Mouse (Mus musculus): ENCODE data around the gene Snx27. TPM values are rescaled to one million over a fixed set of nuclear protein-coding genes. Genes with fewer than 3 reads are reported as not detected.

Gene Snx27
- polyA plus RNA-seq, 1 experiment from 2014 or later, result 27.4 TPM

DNA sequence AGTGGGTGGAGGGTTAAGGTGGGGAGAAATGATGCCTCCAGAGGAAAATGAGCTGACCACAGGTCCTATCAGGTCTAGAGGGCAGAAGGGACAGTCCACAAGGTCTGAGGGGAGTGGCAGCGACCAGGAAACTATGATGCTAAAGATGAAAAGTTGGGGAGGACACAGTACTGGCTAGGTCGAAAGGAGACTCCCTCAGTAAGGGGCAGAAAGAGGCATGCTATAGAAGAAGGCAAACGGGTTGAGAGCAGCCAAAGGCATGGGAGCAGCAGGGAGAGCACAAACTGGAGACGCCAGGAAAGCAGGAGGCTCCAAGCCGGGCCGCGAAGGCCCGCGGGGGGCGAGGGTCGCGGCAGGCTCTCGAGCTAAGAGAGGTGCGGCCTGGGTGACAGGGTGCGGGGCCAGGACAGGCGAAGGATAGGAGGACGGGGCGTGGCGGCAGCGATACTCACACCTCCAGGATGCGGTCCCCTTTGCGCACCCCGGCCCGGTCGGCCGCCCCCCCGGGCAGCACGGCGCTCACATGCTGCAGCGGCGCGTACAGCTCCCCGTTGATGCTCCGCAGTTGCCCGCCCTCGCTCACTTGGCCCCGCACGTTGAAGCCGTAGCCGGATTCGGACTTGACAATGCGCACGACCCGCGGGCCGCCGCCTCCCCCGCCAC is 592 bp downstream of the Snx27 start:
- H3K4me1 ChIP-seq (ENCODE audit: control insufficient read depth, insufficient read depth, low read length), result peaks cover 18% of the 10 kb centered on the region
- peak; percentile 83 for ATAC-seq
- WGBS, result under 1% methylated on average over 48 of the region's 48 CpGs

GRCm38 (mm10) chr3:94581138-94581780 is 1.3 kb downstream of the Snx27 start:
- Histone ChIP-seq H3K27ac (ENCODE audit: low read length) (no peak overlapping the region; the same call in 1 of the 2 replicates), H3K36me3 (ENCODE audit: control insufficient read depth, insufficient read depth, low read length) (no peaks in the 10 kb centered on the region), H3K27me3 (replicated peaks; ENCODE audit: control insufficient read depth, insufficient read depth, low read length) (no peaks in the 10 kb centered on the region), H3K4me1 (ENCODE audit: control insufficient read depth, insufficient read depth, low read length) (peaks cover 18% of the 10 kb centered on the region), H3K9ac (ENCODE audit: low read depth, low read length) (peak overlapping the region; percentile 95), H3K4me3 (ENCODE audit: low read length) (peak overlapping the region; percentile 87), H3K9me3 (ENCODE audit: control insufficient read depth, low read length) (no peaks in the 10 kb centered on the region), H3K4me2 (ENCODE audit: low read depth, low read length) (peak overlapping the region; percentile 62)
- WGBS, result 5% methylated on average over 16 of the region's 16 CpGs
- no peak for ATAC-seq

More for the DNA sequence above, 592 bp downstream of the Snx27 start:
- H3K4me3 ChIP-seq (ENCODE audit: low read length), result peak overlapping the region; percentile 87
- peak overlapping the region; percentile 82 for H3K27ac ChIP-seq (ENCODE audit: low read length)
- peak overlapping the region; percentile 95 for H3K9ac ChIP-seq (ENCODE audit: low read depth, low read length)
- H3K27me3 ChIP-seq (replicated peaks; ENCODE audit: control insufficient read depth, insufficient read depth, low read length), result 0 out of 2 replicates have a peak, but pooled peaks cover 2% of the 10 kb centered on the region
- peak overlapping the region; percentile 62 for H3K4me2 ChIP-seq (ENCODE audit: low read depth, low read length)
- no peaks in the 10 kb centered on the region for H3K36me3 ChIP-seq (ENCODE audit: control insufficient read depth, insufficient read depth, low read length)
- H3K9me3 ChIP-seq (ENCODE audit: control insufficient read depth, low read length), result no peaks in the 10 kb centered on the region

DNA sequence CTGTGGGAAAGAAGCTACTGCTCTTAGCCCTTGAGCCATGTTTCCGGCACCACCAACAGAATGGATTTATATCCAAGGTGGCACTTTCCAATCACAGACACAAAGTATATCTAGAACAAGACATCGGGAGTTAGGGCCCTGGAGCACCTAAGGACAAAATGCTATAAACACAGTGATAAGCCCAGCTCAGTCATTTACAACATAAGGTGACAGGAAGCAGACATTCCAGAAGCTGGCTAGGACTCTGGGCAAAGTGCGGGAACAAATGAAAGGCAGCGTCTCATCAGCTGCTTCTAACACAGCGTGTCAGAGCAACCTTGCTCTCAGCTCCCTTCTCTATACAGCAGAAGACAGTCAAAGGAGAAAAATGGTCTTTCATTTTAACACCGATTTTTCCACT is 8.0 kb downstream of the Snx27 start:
- no peak overlapping the region for H3K4me2 ChIP-seq (ENCODE audit: low read depth, low read length)

GRCm38 (mm10) chr3:94567242-94567641 is 15.3 kb downstream of the Snx27 start:
- H3K27ac ChIP-seq (ENCODE audit: low read length), result no peak overlapping the region
- H3K9me3 ChIP-seq (ENCODE audit: control insufficient read depth, low read length), result no peaks in the 10 kb centered on the region
- ATAC-seq, result no peak
- 34% methylated on average over 2 of the region's 2 CpGs for WGBS
- H3K27me3 ChIP-seq (replicated peaks; ENCODE audit: control insufficient read depth, insufficient read depth, low read length), result no peaks in the 10 kb centered on the region
- peaks cover 12% of the 10 kb centered on the region for H3K4me1 ChIP-seq (ENCODE audit: control insufficient read depth, insufficient read depth, low read length)
- no peak overlapping the region for H3K9ac ChIP-seq (ENCODE audit: low read depth, low read length)
- no peak overlapping the region for H3K4me3 ChIP-seq (ENCODE audit: low read length)
- H3K4me2 ChIP-seq (ENCODE audit: low read depth, low read length), result no peak overlapping the region
- H3K36me3 ChIP-seq (ENCODE audit: control insufficient read depth, insufficient read depth, low read length), result no peaks in the 10 kb centered on the region

More for the DNA sequence above, 8.0 kb downstream of the Snx27 start:
- ATAC-seq, result peak; percentile 84
- no peaks in the 10 kb centered on the region for H3K27me3 ChIP-seq (replicated peaks; ENCODE audit: control insufficient read depth, insufficient read depth, low read length)
- H3K4me1 ChIP-seq (ENCODE audit: control insufficient read depth, insufficient read depth, low read length), result peaks cover 6% of the 10 kb centered on the region; the same call in 1 of the 2 replicates
- no peak overlapping the region for H3K4me3 ChIP-seq (ENCODE audit: low read length)
- no peak overlapping the region for H3K9ac ChIP-seq (ENCODE audit: low read depth, low read length)
- H3K9me3 ChIP-seq (ENCODE audit: control insufficient read depth, low read length), result no peaks in the 10 kb centered on the region
- 51% methylated on average over 6 of the region's 6 CpGs for WGBS
- H3K36me3 ChIP-seq (ENCODE audit: control insufficient read depth, insufficient read depth, low read length), result no peaks in the 10 kb centered on the region
- no peak overlapping the region for H3K27ac ChIP-seq (ENCODE audit: low read length)

DNA sequence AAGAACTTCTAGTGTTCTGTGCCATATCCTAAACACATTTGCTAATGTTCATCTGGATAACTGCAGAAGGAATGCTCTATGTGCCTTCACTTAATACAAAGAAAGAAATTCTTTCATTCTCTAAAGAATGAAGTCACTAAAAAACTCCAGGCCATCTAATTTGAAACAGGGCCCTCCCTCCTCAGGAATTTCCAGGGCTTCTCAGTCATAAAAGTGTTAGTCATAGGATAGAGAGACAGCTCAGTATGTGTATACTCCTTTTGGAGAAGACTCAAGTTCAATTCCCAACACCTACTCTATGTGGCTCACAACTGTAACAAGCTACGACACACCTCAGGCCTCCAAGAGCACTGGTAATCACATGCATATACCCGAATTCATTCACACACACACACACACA is 17.0 kb downstream of the Snx27 start:
- H3K4me3 ChIP-seq (ENCODE audit: low read length), result no peak overlapping the region
- H3K27ac ChIP-seq (ENCODE audit: low read length), result peak overlapping the region; percentile 41; the same call in 1 of the 2 replicates
- ATAC-seq, result peak; percentile 63

DNA sequence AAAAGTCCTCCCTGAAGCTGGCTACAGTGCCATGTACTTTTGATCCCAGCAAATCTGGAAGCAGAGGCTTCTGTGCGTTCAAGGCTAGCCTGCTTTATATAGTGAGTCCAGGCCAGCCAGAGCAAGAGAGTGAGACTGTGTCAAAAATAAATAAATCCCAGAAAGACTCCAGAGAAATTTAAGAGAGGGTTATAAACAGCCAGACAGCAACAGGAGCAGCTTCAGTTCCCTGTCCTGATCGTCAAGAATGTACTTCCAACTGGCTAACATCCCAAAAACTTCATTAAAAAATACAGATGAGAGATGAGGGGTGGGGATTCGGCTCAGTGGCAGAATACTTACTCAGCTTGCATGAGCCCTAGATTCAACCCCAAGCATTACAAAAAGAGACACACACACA is 17.4 kb downstream of the Snx27 start:
- Histone ChIP-seq H3K4me1 (ENCODE audit: control insufficient read depth, insufficient read depth, low read length) (peaks cover 12% of the 10 kb centered on the region), H3K4me3 (ENCODE audit: low read length) (no peak overlapping the region), H3K9me3 (ENCODE audit: control insufficient read depth, low read length) (no peaks in the 10 kb centered on the region), H3K9ac (ENCODE audit: low read depth, low read length) (no peak overlapping the region), H3K27ac (ENCODE audit: low read length) (peak overlapping the region; percentile 70), H3K36me3 (ENCODE audit: control insufficient read depth, insufficient read depth, low read length) (no peaks in the 10 kb centered on the region), H3K27me3 (replicated peaks; ENCODE audit: control insufficient read depth, insufficient read depth, low read length) (no peaks in the 10 kb centered on the region), H3K4me2 (ENCODE audit: low read depth, low read length) (no peak overlapping the region)
- 0 out of 2 replicates have a peak, but pooled peaks have one; percentile 11 for ATAC-seq
- WGBS, result 42% methylated on average over 3 of the region's 3 CpGs

More for the DNA sequence above, 17.0 kb downstream of the Snx27 start:
- Histone ChIP-seq H3K36me3 (ENCODE audit: control insufficient read depth, insufficient read depth, low read length) (no peaks in the 10 kb centered on the region), H3K27me3 (replicated peaks; ENCODE audit: control insufficient read depth, insufficient read depth, low read length) (no peaks in the 10 kb centered on the region), H3K9me3 (ENCODE audit: control insufficient read depth, low read length) (no peaks in the 10 kb centered on the region), H3K4me1 (ENCODE audit: control insufficient read depth, insufficient read depth, low read length) (peaks cover 12% of the 10 kb centered on the region), H3K9ac (ENCODE audit: low read depth, low read length) (no peak overlapping the region), H3K4me2 (ENCODE audit: low read depth, low read length) (no peak overlapping the region)
- 66% methylated on average over 2 of the region's 2 CpGs for WGBS

DNA sequence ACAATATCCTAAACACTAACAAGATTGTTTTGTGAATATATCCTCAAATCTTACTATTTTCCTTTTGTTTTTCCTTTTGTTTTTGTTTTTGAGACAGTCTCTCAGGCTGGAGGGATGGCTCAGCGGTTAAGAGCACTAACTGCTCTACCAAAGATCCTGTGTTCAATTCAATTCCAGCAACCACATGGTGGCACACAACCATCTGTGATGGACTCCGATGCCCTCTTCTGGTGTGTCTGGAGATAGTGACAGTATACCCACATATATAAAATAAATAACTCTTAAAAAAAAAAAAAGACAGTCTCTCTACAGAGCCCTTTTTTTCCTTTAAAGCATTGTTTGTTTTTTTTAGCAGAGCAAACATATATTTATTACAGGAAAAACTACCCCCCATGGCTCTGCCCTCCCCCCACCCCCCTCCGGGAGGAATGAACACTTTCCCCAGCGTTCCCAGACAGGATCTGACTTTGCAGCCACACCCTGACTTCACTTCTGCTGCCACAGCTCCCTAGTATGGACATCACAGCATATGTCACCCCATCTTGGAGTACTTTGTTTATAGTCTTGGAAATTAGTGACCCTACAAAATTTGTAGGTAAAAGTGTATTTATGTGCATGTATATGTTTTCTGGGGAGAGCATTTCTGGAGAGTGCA is 18.0 kb downstream of the Snx27 start:
- Histone ChIP-seq H3K27me3 (replicated peaks; ENCODE audit: control insufficient read depth, insufficient read depth, low read length) (no peaks in the 10 kb centered on the region), H3K36me3 (ENCODE audit: control insufficient read depth, insufficient read depth, low read length) (peaks cover 4% of the 10 kb centered on the region; the same call in 1 of the 2 replicates), H3K4me2 (ENCODE audit: low read depth, low read length) (no peak overlapping the region), H3K4me1 (ENCODE audit: control insufficient read depth, insufficient read depth, low read length) (peaks cover 12% of the 10 kb centered on the region), H3K9ac (ENCODE audit: low read depth, low read length) (no peak overlapping the region), H3K9me3 (ENCODE audit: control insufficient read depth, low read length) (no peaks in the 10 kb centered on the region), H3K27ac (ENCODE audit: low read length) (0 out of 2 replicates have a peak overlapping the region, but pooled peaks have one; percentile 37), H3K4me3 (ENCODE audit: low read length) (no peak overlapping the region)
- 59% methylated on average over 4 of the region's 4 CpGs for WGBS
- ATAC-seq, result no peak

GRCm38 (mm10) chr3:94563163-94563562 is 19.4 kb downstream of the Snx27 start:
- no peak overlapping the region for H3K4me3 ChIP-seq (ENCODE audit: low read length)
- H3K27me3 ChIP-seq (replicated peaks; ENCODE audit: control insufficient read depth, insufficient read depth, low read length), result no peaks in the 10 kb centered on the region
- WGBS, result 75% methylated on average over 3 of the region's 3 CpGs
- H3K27ac ChIP-seq (ENCODE audit: low read length), result no peak overlapping the region
- H3K36me3 ChIP-seq (ENCODE audit: control insufficient read depth, insufficient read depth, low read length), result peaks cover 11% of the 10 kb centered on the region; the same call in 1 of the 2 replicates
- no peak overlapping the region for H3K9ac ChIP-seq (ENCODE audit: low read depth, low read length)
- no peaks in the 10 kb centered on the region for H3K9me3 ChIP-seq (ENCODE audit: control insufficient read depth, low read length)
- H3K4me2 ChIP-seq (ENCODE audit: low read depth, low read length), result no peak overlapping the region
- peaks cover 12% of the 10 kb centered on the region for H3K4me1 ChIP-seq (ENCODE audit: control insufficient read depth, insufficient read depth, low read length)
- no peak for ATAC-seq

DNA sequence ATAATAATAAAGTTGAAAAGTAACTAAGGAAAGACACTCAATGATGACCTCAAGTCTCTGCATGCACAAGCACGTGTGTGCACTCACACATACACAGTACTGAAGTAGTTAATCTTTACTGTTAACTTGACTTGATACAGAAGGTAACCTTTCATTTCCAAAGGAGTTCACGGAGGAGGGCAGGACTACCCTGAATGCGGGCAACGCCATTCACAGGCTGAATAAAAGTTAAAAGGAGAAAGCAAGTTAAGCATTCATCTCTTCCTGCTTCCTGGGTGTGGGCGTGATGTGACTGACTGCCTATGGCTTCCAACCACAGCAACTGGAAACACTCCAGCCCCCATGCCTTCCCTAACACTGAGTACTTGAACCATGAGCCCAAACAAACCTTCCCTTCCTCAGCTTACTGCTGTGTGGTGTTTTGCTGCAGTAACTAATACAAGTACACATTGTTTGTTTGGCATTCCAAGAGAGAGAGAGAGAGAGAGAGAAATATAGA is 22.5 kb downstream of the Snx27 start:
- no peak overlapping the region for H3K9ac ChIP-seq (ENCODE audit: low read depth, low read length)
- H3K36me3 ChIP-seq (ENCODE audit: control insufficient read depth, insufficient read depth, low read length), result peaks cover 18% of the 10 kb centered on the region
- no peak overlapping the region for H3K4me2 ChIP-seq (ENCODE audit: low read depth, low read length)
- H3K27ac ChIP-seq (ENCODE audit: low read length), result no peak overlapping the region
- H3K4me3 ChIP-seq (ENCODE audit: low read length), result no peak overlapping the region
- ATAC-seq, result no peak
- H3K27me3 ChIP-seq (replicated peaks; ENCODE audit: control insufficient read depth, insufficient read depth, low read length), result no peaks in the 10 kb centered on the region
- peaks cover 4% of the 10 kb centered on the region for H3K4me1 ChIP-seq (ENCODE audit: control insufficient read depth, insufficient read depth, low read length)
- WGBS, result 70% methylated on average over 5 of the region's 5 CpGs
- H3K9me3 ChIP-seq (ENCODE audit: control insufficient read depth, low read length), result no peaks in the 10 kb centered on the region
